Mouse (Mus musculus) monocyte, adult 5-6 weeks (primary cell): ENCODE measurements around the gene Msln. TPM values are rescaled to one million over a fixed set of nuclear protein-coding genes. Genes with fewer than 3 reads are reported as not detected.
"Not testable (repeated sequence)": the region's sequence is repeated elsewhere in the genome, so short reads cannot be mapped to it uniquely, and the experiment has no call there.

Experiments
- ATAC-seq: fragments of 153-309, 156-312 bp; replicated peaks from 2 replicates; pipeline ENCODE4 v1.8.0; 2017; ENCODE audit warnings: mild to moderate bottlenecking; ENCODE audit not compliant: low TSS enrichment, insufficient number of reproducible peaks, severe bottlenecking, poor library complexity, low FRiP score
- total RNA-seq: library from RNA; stranded (forward); fragments of 200-1000, 200-491, 200-594 nt; gene quantifications from 3 replicates; pipeline ENCODE4 v1.2.3, GENCODE M21; 2017

The Msln gene
- total RNA-seq, 1 experiment from 2014 or later, result not detected

DNA sequence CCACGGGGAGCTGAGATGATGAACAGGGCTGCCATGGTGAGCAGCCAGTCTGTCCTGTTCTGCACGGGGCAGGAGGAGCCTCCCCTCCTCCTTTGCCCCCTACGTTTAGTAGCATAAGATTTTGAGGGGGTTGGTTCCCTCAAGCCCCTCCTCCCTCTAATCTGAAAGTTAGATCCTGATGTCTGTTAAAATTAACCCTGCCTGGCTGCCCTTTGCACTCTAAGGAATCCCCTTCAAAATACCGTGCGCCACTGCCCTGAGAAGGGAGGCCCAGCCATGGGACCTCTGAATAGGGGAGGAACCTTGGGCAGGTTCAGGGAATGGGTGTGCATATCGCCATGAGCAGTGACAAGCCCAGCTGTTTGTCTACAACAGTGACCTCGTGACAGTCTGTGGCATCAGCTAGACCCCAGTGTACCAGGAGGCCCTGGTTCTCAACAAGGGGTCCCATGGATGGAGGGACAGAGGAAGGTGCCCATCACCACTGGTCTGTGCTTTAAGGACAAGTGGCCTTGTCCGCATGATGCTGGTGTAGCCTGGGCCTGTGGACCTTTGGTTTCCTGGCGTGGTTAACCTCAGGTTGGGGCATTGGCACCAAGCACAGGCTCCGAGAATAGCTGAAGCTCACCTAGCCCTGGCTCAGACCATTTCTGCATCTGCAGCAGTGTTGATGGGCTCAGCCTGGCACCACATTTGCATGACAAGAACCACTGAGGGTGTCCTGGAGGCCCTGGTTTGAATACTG lies 21.3 kb upstream of the Msln start:
- ATAC-seq, result no peak

GRCm38 (mm10) chr17:25773549-25774120 lies 19.5 kb upstream of the Msln start, which contains the start of gene Narfl:
Gene Narfl, plus strand, starts transcription at chr17:25773776.
- ATAC-seq, result peak; percentile 97

GRCm38 (mm10) chr17:25769331-25769730 lies 15.2 kb upstream of the Msln start:
- no peak for ATAC-seq

DNA sequence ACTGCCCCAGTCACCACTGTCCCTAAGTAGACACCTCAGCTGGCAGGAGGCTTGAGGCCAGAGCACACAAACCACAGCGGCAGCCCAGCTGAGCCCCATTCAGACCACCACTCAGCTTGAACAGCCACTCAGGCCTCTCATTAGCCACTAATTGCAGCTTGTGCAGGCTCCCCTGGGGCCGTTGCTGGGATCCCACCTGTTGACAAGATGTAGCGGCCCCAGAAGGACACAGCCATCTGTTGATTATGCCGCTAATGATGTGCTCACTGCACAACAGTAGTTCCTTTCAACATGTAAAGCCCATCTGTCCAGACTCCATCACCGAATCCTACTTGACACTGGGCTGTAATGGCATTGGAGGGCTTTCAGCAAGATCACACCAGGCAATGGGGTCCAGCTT lies 11.7 kb upstream of the Msln start:
- ATAC-seq, result no peak

DNA sequence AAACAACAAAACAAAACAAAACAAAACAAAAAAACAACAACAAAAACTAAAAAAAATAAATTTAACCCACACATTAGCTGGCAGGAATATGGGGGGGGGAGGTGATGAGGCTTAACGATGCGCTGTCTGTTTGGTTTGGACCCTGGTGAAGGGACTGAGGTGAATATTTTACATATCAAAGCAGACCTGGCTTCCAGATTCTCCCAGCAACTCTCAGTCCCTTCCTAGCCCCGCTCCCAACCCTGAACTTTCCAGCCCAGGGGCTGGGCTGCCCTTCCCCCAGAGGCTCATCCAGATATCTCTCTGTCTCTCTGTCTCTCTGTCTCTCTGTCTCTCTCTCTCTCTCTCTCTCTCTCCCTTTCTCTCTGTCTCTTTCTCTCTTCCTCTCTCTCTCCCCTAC lies 8.4 kb upstream of the Msln start:
- ATAC-seq, result no peak

DNA sequence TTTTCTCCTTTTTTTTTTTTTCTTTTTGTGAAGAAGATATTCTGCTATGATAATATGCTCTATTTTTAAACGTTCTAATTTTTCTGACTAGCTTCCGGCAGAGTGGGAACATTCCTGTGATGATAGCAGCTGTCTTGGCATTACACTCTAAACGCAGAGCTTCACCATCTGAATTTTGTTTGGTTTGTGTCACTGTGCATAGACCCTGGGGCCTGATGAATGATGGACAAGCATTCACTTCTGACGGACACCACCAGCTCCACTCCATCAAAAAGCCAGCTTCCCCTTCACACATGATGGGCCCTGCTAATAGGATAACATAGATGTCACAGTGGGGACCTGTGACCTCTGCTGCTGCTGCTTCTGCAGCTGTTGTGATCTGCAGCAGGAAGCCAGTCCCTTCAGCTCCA lies 7.4 kb upstream of the Msln start:
- ATAC-seq, result no peak

GRCm38 (mm10) chr17:25760148-25760547 lies 6.0 kb upstream of the Msln start:
- ATAC-seq, result no peak

DNA sequence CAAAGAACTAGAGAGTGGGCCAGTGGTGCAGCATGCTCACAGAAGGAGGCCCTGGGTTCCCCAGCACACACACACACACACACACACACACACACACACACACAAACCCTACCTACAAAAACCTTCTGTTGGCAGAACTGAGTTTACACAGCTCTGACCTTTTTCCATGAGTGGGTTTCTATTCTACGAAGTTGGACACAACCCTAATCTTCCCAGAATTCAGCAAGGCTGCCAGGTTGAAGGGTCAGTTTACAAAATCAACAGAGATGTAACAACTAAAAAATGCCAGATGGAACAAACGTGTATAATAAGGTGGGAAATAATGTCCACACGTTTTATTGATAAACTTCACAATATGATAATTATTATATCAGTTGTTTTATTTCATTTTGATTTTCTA lies 3.5 kb upstream of the Msln start:
- ATAC-seq, result no peak

GRCm38 (mm10) chr17:25756378-25757242 lies 2.4 kb upstream of the Msln start:
- ATAC-seq, result no peak

GRCm38 (mm10) chr17:25755627-25756377 lies 1.6 kb upstream of the Msln start:
- ATAC-seq, result no peak

GRCm38 (mm10) chr17:25755086-25755485 lies 908 bp upstream of the Msln start:
- no peak for ATAC-seq

DNA sequence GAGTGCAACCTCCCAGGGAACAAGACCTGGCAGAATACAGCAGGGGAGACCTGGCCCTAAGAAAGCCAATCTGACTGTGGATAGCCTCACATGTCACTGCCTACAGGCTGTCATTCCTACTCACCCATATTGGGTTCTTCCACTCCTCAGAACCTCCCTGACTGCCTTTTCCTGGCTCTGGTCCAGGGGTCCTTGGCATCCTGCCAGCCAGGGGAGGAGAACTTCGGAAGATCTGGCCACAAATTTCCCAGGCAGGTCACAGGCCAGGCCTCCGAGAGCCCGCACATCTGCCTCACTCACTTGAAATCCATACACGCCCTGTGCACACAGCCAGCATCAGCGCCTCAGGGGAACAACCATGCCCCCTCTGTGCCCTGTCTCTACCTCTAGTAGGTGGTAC lies 2.7 kb downstream of the Msln start:
- ATAC-seq, result no peak

DNA sequence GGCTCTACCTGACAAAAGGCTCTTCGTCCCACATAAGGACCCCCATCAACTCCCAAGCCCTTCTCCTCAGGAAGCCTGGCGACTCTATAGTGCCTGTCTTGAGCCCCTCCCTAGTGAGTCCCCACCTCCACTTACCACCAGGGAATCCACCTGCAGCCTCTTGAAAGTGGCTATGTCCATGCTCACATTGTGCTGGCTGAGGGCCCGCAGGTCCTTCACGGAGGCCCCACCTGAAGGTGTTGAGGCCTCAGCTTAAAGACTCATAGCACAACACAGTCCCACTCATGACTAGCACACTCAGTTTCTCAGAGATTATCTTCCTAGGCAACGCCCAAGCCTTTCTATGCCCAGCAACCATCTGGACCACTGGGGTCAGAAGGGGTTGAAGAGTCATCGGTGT lies 4.9 kb downstream of the Msln start:
- ATAC-seq, result no peak

DNA sequence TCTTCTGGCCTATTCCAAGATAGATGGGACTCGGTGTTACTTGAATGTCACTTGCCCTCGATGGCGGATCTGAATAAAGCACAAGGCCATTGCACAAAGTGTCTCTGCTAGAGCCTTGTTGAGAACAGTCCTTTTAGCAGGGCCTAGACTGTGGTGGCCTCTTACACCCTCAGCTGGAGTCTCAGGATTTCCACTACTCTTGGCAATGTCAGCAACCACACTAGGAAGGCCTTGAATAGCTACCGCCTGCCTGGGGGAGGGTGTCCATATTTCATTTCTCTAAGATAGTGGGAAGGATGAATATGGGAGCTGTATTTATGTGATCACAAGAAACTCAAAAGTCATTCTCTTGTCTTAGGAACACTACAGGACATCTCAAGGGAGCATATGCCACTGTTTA lies 5.9 kb downstream of the Msln start:
- ATAC-seq, result no peak

DNA sequence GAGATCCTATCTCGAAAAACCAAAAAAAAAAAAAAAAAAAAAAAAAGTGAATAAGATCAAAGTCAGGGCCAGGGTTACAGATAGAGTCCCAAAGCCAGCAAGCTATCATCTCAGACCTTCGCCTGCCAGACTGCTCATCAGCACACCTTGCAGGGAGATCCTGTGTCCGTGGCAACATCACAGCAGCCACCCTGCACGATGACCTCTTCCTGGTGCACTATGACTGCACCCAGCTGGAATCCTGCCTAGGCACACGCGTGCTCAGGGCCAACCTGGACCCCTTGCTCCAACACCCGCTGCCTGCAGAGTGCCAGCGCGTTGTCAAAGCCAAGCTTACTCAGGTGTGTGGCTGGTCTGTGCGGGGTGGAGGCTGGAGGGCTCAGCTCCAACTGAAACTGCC lies 9.9 kb downstream of the Msln start:
- ATAC-seq, result no peak

GRCm38 (mm10) chr17:25743831-25744230 lies 10.3 kb downstream of the Msln start:
- ATAC-seq, result no peak

DNA sequence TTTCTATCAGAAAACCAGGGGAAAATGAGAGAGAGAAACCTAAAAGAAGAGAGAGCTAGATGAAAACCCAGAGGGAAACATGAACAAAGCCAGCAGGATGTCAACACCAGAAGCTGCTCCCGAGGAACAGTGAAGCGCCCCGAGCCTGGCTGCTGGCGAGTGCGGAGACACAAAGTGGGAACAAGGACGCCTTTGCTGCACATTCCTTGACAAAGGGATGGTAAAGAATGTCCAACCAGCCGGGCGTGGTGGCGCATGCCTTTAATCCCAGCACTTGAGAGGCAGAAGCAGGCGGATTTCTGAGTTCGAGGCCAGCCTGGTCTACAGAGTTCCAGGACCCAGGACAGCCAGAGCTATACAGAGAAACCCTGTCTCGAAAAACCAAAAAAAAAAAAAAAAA lies 12.7 kb downstream of the Msln start:
- ATAC-seq, result not testable (repeated sequence)

- ATAC-seq, result no peak
These were observed 15.3 kb downstream of the Msln start for GRCm38 (mm10) chr17:25738861-25739260.

DNA sequence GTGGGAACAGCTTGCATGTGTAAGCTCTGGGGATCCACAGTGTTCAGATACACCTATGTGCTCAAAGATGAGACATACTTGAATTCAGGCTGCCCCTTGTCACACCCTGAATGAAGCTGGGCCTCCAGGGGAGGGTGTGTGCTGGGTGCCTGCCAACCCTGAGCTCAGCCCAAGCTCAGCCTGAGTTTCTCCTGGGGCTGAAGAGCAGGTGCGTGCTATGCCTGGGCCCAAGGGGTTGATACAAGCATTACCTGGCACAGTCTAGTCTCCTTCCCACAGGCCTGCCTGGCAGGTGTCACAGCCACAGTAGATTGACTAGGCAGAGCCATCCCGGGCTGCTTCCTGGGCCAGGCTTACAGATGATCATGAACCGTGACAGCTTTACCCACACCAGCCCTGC lies 18.4 kb downstream of the Msln start, which contains the start of gene Mslnl:
Gene Mslnl, plus strand, starts transcription at position 298 of the 400 bp plus-strand sequence.
- no peak for ATAC-seq
